Mouse (Mus musculus) bone marrow macrophage, adult 2 months (primary cell): ENCODE data around the gene Thsd4.

Experiments
- CTCF ChIP-seq: IDR thresholded peaks from 2 replicates; pipeline ENCODE4 v1.5.1; 2012; ENCODE audit warnings: low read depth, mild to moderate bottlenecking, low read length, moderate library complexity
- POLR2A ChIP-seq: IDR thresholded peaks from 2 replicates; pipeline ENCODE4 v1.6.1; 2012; ENCODE audit warnings: mild to moderate bottlenecking, low read depth, low read length, borderline replicate concordance

DNA sequence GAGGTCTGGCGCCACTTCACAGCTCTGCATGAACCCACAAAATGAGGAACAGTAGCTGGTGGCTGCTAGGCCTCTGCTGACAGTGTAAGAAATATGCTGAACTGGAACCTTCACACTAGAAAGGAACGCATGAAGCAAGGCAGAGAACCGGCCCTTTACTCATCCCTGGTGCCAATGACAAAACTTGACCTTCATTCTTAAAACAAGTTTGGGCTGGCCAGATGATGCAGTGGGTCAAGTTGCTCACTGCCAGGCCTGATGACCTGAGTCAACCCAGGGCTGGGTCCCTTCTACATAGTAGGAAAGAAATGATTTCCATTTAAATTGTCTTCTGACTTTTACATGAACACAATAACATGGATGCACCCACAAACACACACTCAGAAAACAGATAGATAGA, 340.9 kb downstream of the Thsd4 start:
- TF ChIP-seq CTCF, result no peak
- TF ChIP-seq POLR2A, result no peak
